Mouse (Mus musculus) ES-Bruce4 (cell line): ENCODE measurements around the gene Fam32a. TPM values are rescaled to one million over a fixed set of nuclear protein-coding genes. Genes with fewer than 3 reads are reported as not detected.

Experiments
- H3K27ac ChIP-seq: 2 replicates; pipeline ENCODE4 v1.5.1; 2012; ENCODE audit warnings: low read length, inconsistent platforms; ENCODE audit not compliant: insufficient read depth
- H3K27me3 ChIP-seq: 2 replicates; pipeline ENCODE4 v1.6.1; 2012; ENCODE audit warnings: mild to moderate bottlenecking, low read length, inconsistent platforms; ENCODE audit not compliant: control insufficient read depth, poor library complexity, insufficient read depth, severe bottlenecking
- H3K36me3 ChIP-seq: 2 replicates; pipeline ENCODE4 v1.6.1; 2012; ENCODE audit warnings: inconsistent platforms, mild to moderate bottlenecking, low read length, moderate library complexity; ENCODE audit not compliant: control insufficient read depth, poor library complexity, insufficient read depth, severe bottlenecking
- H3K4me1 ChIP-seq: one replicate; pipeline ENCODE4 v1.8.1; 2011; ENCODE audit warnings: low read length; ENCODE audit not compliant: control insufficient read depth, insufficient read depth
- H3K4me3 ChIP-seq: 2 replicates; pipeline ENCODE4 v1.5.1; 2011; ENCODE audit warnings: low read depth, mild to moderate bottlenecking, low read length
- H3K9ac ChIP-seq: 2 replicates; pipeline ENCODE4 v1.6.1; 2012; ENCODE audit warnings: low read depth, mild to moderate bottlenecking, inconsistent platforms; ENCODE audit not compliant: poor library complexity, severe bottlenecking
- H3K9me3 ChIP-seq: replicated peaks from 2 replicates; pipeline ENCODE4 v1.6.1; 2012; ENCODE audit warnings: mild to moderate bottlenecking, low read length, inconsistent platforms; ENCODE audit not compliant: control insufficient read depth, poor library complexity, insufficient read depth, severe bottlenecking
- CTCF ChIP-seq: IDR thresholded peaks from one replicate; pipeline ENCODE4 v1.8.1; 2011; ENCODE audit warnings: low read depth, low read length
- EP300 ChIP-seq: IDR thresholded peaks from 2 replicates; pipeline ENCODE4 v1.6.1; 2011; ENCODE audit warnings: low read depth, low read length; ENCODE audit not compliant: insufficient read depth
- POLR2A ChIP-seq: IDR thresholded peaks from one replicate; pipeline ENCODE4 v1.8.1; 2011; ENCODE audit warnings: low read length; ENCODE audit not compliant: insufficient read depth
- polyA plus RNA-seq: library from polyadenylated mRNA; stranded (reverse); fragments of >200 nt; gene quantifications from 2 replicates; pipeline ENCODE4 v1.2.4, GENCODE M21; 2011; ENCODE audit warnings: low read depth; ENCODE audit not compliant: missing spikeins, insufficient read depth, insufficient read length

The Fam32a gene
- polyA plus RNA-seq, 1 experiment: 45.1 TPM

DNA sequence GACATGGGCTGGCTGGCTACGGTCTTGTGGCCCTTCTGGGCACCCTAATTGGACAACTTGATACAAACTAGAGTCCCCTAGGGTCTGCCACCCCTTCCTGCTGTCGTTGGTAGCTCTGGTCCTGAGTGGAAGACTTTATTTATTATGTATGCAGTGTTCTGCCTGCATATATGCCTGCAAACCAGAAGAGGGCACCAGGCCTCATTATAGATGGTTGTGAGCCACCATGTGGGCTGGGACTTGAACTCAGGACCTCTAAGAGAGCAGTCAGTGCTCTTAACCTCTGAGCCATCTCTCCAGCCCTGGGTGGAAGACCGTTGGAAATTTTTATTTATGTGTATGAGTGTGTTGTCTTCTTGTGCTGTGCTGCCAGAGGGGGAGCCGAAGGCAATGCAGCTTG lies 1.2 kb downstream of the Fam32a start:
- Histone ChIP-seq H3K4me3 (no peak overlapping the region), H3K27ac (no peak overlapping the region), H3K9ac (no peak overlapping the region), H3K27me3 (no peaks in the 10 kb centered on the region), H3K36me3 (peaks cover 25% of the 10 kb centered on the region), H3K9me3 (peaks cover 8% of the 10 kb centered on the region; the same call in 1 of the 2 replicates), H3K4me1 (no peaks in the 10 kb centered on the region)
- TF ChIP-seq CTCF (no peak), EP300 (no peak)

GRCm38 (mm10) chr8:72222656-72223055 lies 3.1 kb downstream of the Fam32a start:
- peaks cover 8% of the 10 kb centered on the region; the same call in 1 of the 2 replicates for H3K9me3 ChIP-seq
- no peaks in the 10 kb centered on the region for H3K4me1 ChIP-seq
- H3K36me3 ChIP-seq: peaks cover 25% of the 10 kb centered on the region
- H3K9ac ChIP-seq: no peak overlapping the region
- no peak overlapping the region for H3K4me3 ChIP-seq
- H3K27ac ChIP-seq: no peak overlapping the region
- TF ChIP-seq POLR2A (no peak), CTCF (no peak), EP300 (no peak)
- no peaks in the 10 kb centered on the region for H3K27me3 ChIP-seq

GRCm38 (mm10) chr8:72239499-72240402 lies 20.2 kb downstream of the Fam32a start, which contains the start of gene Ap1m1:
Gene Ap1m1, plus strand, starts transcription at chr8:72240018.
- Histone ChIP-seq H3K36me3 (no peaks in the 10 kb centered on the region), H3K4me1 (no peaks in the 10 kb centered on the region), H3K27ac (no peak within 1 kb of the TSS; the same call in 1 of the 2 replicates), H3K27me3 (no peaks in the 10 kb centered on the region), H3K4me3 (peak within 1 kb of the TSS; percentile 72), H3K9ac (peak within 1 kb of the TSS; percentile 23), H3K9me3 (no peaks in the 10 kb centered on the region)
- TF ChIP-seq EP300 (0 out of 2 replicates have a peak, but pooled peaks have one; percentile 44), POLR2A (peak; percentile 30), CTCF (peak; percentile 50)

DNA sequence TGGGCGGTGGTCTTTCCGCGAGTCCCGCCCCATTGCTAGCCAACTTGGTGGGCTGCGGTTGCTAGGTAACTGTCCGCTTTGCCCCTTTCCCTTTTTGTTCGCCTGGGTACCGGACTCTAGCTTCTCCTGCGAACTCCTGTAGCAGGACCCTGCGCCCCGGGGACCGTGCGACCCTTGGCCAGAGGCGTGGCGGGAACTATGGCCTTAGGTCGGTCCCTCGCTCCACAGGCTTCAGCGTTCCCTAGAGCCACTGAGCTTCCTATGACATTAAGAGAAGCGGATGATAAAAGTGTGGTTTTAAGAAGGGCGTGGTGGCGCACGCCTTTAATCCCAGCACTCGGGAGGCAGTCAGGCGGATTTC lies 20.9 kb downstream of the Fam32a start:
- no peaks in the 10 kb centered on the region for H3K9me3 ChIP-seq
- H3K36me3 ChIP-seq: no peaks in the 10 kb centered on the region
- H3K9ac ChIP-seq: peak overlapping the region; percentile 1; the same call in 1 of the 2 replicates
- no peak overlapping the region for H3K27ac ChIP-seq
- peak overlapping the region; percentile 72 for H3K4me3 ChIP-seq
- H3K27me3 ChIP-seq: no peaks in the 10 kb centered on the region
- H3K4me1 ChIP-seq: no peaks in the 10 kb centered on the region
- no peak for TF ChIP-seq EP300
- no peak for TF ChIP-seq POLR2A
- no peak for TF ChIP-seq CTCF

DNA sequence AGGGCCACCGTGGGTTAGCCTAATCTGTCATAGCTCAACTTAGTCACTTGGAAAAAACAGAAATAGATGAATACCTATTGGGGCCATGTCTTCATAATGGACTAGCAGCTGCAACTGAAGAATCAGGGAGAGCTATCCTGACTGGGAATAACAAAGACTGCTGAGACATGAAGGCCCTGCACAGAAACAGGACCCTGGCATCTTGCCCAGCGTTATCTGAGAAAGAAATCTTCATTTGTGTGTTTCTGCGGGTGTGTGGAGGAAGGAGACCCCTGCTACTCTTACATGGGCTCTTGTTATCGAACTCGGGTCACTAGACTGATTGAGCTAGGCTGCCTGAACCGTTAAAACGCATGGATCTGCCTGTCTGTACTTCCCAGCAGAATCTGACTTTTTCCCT lies 21.4 kb downstream of the Fam32a start:
- no peaks in the 10 kb centered on the region for H3K27me3 ChIP-seq
- no peak for TF ChIP-seq CTCF
- no peak for TF ChIP-seq EP300
- TF ChIP-seq POLR2A: no peak
- H3K4me3 ChIP-seq: no peak overlapping the region
- no peak overlapping the region for H3K27ac ChIP-seq
- H3K9me3 ChIP-seq: no peaks in the 10 kb centered on the region
- H3K4me1 ChIP-seq: no peaks in the 10 kb centered on the region
- H3K9ac ChIP-seq: peak overlapping the region; percentile 1; the same call in 1 of the 2 replicates
- H3K36me3 ChIP-seq: no peaks in the 10 kb centered on the region

DNA sequence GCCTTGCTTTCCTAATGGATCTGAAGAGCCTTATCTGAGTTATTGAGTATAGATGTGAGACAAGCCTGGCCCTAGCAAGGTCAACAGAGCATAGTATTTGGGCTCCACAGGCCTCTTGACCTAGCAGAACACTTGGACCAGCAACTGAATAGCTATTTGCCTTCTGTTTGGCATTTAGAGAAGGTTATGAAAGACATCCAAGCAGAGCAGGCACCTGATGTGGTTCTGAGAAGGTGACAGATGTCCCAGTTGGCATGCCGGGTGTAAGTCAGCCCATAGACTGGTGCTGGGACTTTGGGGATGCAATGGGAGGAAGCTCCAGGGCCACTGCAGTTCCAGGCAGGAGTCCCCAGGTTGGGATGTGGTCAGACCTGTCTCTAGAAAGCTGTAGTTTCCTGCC lies 22.7 kb downstream of the Fam32a start:
- Histone ChIP-seq H3K9me3 (no peaks in the 10 kb centered on the region), H3K27me3 (no peaks in the 10 kb centered on the region), H3K4me1 (no peaks in the 10 kb centered on the region), H3K4me3 (no peak overlapping the region), H3K9ac (no peak overlapping the region), H3K27ac (no peak overlapping the region), H3K36me3 (no peaks in the 10 kb centered on the region)
- no peak for TF ChIP-seq EP300
- TF ChIP-seq CTCF: no peak
- no peak for TF ChIP-seq POLR2A
